12 mouse cellular contexts compared by ENCODE assay signal in genomic region chr17:64397254-64397897, GRCm38 (mm10).
A peak's percentile ranks its signal among the peaks of the same experiment; 100 is the strongest.
DNase-seq lines count a peak whose midpoint lies in the region; ATAC-seq and TF ChIP-seq lines count a peak whose summit lies in the region.
"Had no signal": no experiment of that assay in that cellular context is flagged by ENCODE, and none has a peak within 500 bp of the region (broad histone marks: within the 10 kb centered on the region; RNA-seq: fewer than 3 reads in every experiment).

No protein-coding gene starts in this region.

- no peaks in the 10 kb centered on the region for H3K36me3 ChIP-seq in midbrain, embryonic 16.5 days (ENCODE audit: control insufficient read depth, insufficient read depth, low read length)
- H3K36me3 ChIP-seq in midbrain, embryonic 10.5 days, result no peaks in the 10 kb centered on the region
- no peaks in the 10 kb centered on the region for H3K36me3 ChIP-seq in intestine, embryonic 15.5 days
- no peaks in the 10 kb centered on the region for H3K36me3 ChIP-seq in limb, embryonic 15.5 days
- no peaks in the 10 kb centered on the region for H3K36me3 ChIP-seq in stomach, embryonic 15.5 days
- no peaks in the 10 kb centered on the region for H3K36me3 ChIP-seq in thymus, adult 2 months (ENCODE audit: control insufficient read depth, insufficient read depth, low read length)
- H3K36me3 ChIP-seq: forebrain, embryonic 12.5 days; G1E had no signal

- no peaks in the 10 kb centered on the region for H3K27me3 ChIP-seq in midbrain, embryonic 16.5 days (ENCODE audit: control insufficient read depth, insufficient read depth, low read depth, low read length)
- H3K27me3 ChIP-seq in midbrain, embryonic 10.5 days (ENCODE audit: low read depth, poor library complexity, severe bottlenecking), result no peaks in the 10 kb centered on the region
- H3K27me3 ChIP-seq in intestine, embryonic 15.5 days (replicated peaks), result no peaks in the 10 kb centered on the region
- H3K27me3 ChIP-seq in limb, embryonic 15.5 days, result no peaks in the 10 kb centered on the region
- H3K27me3 ChIP-seq in stomach, embryonic 15.5 days (replicated peaks), result no peaks in the 10 kb centered on the region
- no peaks in the 10 kb centered on the region for H3K27me3 ChIP-seq in thymus, adult 2 months (ENCODE audit: control insufficient read depth, insufficient read depth, low read length)
- H3K27me3 ChIP-seq: forebrain, embryonic 12.5 days had no signal

- no peak for ATAC-seq in midbrain, embryonic 16.5 days
- ATAC-seq in intestine, embryonic 15.5 days, result no peak
- no peak for ATAC-seq in limb, embryonic 15.5 days (ENCODE audit: insufficient number of reproducible peaks, low FRiP score, low TSS enrichment, low read depth)
- no peak for ATAC-seq in stomach, embryonic 15.5 days (ENCODE audit: insufficient read depth, low FRiP score, low read depth)

- peak overlapping the region; percentile 25 for H3K4me2 ChIP-seq in midbrain, embryonic 16.5 days (ENCODE audit: low read length)
- peak overlapping the region; percentile 43 for H3K4me2 ChIP-seq in intestine, embryonic 15.5 days (replicated peaks)
- H3K4me2 ChIP-seq in limb, embryonic 15.5 days, result peak overlapping the region; percentile 17; the same call in 1 of the 2 replicates
- H3K4me2 ChIP-seq in stomach, embryonic 15.5 days, result peak overlapping the region; percentile 47
- H3K4me2 ChIP-seq: forebrain, embryonic 12.5 days had no signal

- H3K9me3 ChIP-seq in midbrain, embryonic 16.5 days (replicated peaks; ENCODE audit: control insufficient read depth, low read length, poor library complexity, severe bottlenecking), result no peaks in the 10 kb centered on the region
- H3K9me3 ChIP-seq in midbrain, embryonic 10.5 days (replicated peaks), result no peaks in the 10 kb centered on the region
- no peaks in the 10 kb centered on the region for H3K9me3 ChIP-seq in intestine, embryonic 15.5 days
- H3K9me3 ChIP-seq in limb, embryonic 15.5 days, result no peaks in the 10 kb centered on the region
- H3K9me3 ChIP-seq in stomach, embryonic 15.5 days, result no peaks in the 10 kb centered on the region
- H3K9me3 ChIP-seq: forebrain, embryonic 12.5 days; G1E had no signal

- TF ChIP-seq POLR2A in thymus, adult 2 months (IDR thresholded peaks at IDR 0.05; ENCODE audit: control insufficient read depth, extremely low read depth, insufficient read depth, low read length, poor library complexity), result no peak

- H3K9ac ChIP-seq in midbrain, embryonic 16.5 days (ENCODE audit: low read depth, low read length), result no peak overlapping the region
- no peak overlapping the region for H3K9ac ChIP-seq in intestine, embryonic 15.5 days
- no peak overlapping the region for H3K9ac ChIP-seq in limb, embryonic 15.5 days
- no peak overlapping the region for H3K9ac ChIP-seq in stomach, embryonic 15.5 days
- H3K9ac ChIP-seq: forebrain, embryonic 12.5 days had no signal

- no peak overlapping the region for H3K27ac ChIP-seq in midbrain, embryonic 16.5 days (ENCODE audit: low read length)
- no peak overlapping the region for H3K27ac ChIP-seq in midbrain, embryonic 10.5 days (replicated peaks)
- H3K27ac ChIP-seq in intestine, embryonic 15.5 days, result no peak overlapping the region
- no peak overlapping the region for H3K27ac ChIP-seq in limb, embryonic 15.5 days
- H3K27ac ChIP-seq in stomach, embryonic 15.5 days, result no peak overlapping the region
- no peak overlapping the region for H3K27ac ChIP-seq in thymus, adult 2 months (ENCODE audit: control insufficient read depth, insufficient read depth, low read length)
- H3K27ac ChIP-seq: forebrain, embryonic 12.5 days; left cerebral cortex, adult 2 months had no signal

- TF ChIP-seq CTCF in thymus, adult 2 months (IDR thresholded peaks at IDR 0.05; ENCODE audit: borderline replicate concordance, control insufficient read depth, extremely low read depth, insufficient read depth, low read length, poor library complexity), result no peak

- 50% methylated on average over 12 of the region's 12 CpGs for WGBS in midbrain, embryonic 16.5 days
- WGBS in midbrain, embryonic 10.5 days, result 65% methylated on average over 12 of the region's 12 CpGs
- 30% methylated on average over 12 of the region's 12 CpGs for WGBS in intestine, embryonic 15.5 days
- 28% methylated on average over 12 of the region's 12 CpGs for WGBS in limb, embryonic 15.5 days
- 23% methylated on average over 12 of the region's 12 CpGs for WGBS in stomach, embryonic 15.5 days
- WGBS in thymus, adult 2 months, result 16% methylated on average over 12 of the region's 12 CpGs

- peaks cover 3% of the 10 kb centered on the region; the same call in 1 of the 2 replicates for H3K4me1 ChIP-seq in midbrain, embryonic 16.5 days (ENCODE audit: control insufficient read depth, insufficient read depth, low read length)
- H3K4me1 ChIP-seq in midbrain, embryonic 10.5 days, result no peaks in the 10 kb centered on the region; the same call in 1 of the 2 replicates
- no peaks in the 10 kb centered on the region for H3K4me1 ChIP-seq in intestine, embryonic 15.5 days (replicated peaks)
- no peaks in the 10 kb centered on the region for H3K4me1 ChIP-seq in limb, embryonic 15.5 days
- H3K4me1 ChIP-seq in stomach, embryonic 15.5 days, result no peaks in the 10 kb centered on the region
- no peaks in the 10 kb centered on the region for H3K4me1 ChIP-seq in thymus, adult 2 months (replicated peaks; ENCODE audit: control insufficient read depth, insufficient read depth, low read length)
- H3K4me1 ChIP-seq: forebrain, embryonic 12.5 days had no signal

- no peak overlapping the region for H3K4me3 ChIP-seq in midbrain, embryonic 16.5 days (ENCODE audit: low read depth, low read length)
- H3K4me3 ChIP-seq in midbrain, embryonic 10.5 days, result no peak overlapping the region
- peak overlapping the region; percentile 12; the same call in 1 of the 2 replicates for H3K4me3 ChIP-seq in intestine, embryonic 15.5 days (replicated peaks)
- 0 out of 2 replicates have a peak overlapping the region, but pooled peaks have one; percentile 2 for H3K4me3 ChIP-seq in limb, embryonic 15.5 days
- H3K4me3 ChIP-seq in stomach, embryonic 15.5 days (replicated peaks), result peak overlapping the region; percentile 11
- no peak overlapping the region for H3K4me3 ChIP-seq in thymus, adult 2 months (ENCODE audit: control insufficient read depth, insufficient read depth, low read length)
- H3K4me3 ChIP-seq: forebrain, embryonic 12.5 days; left cerebral cortex, adult 2 months had no signal

- DNase-seq in midbrain, embryonic 10.5 days (ENCODE audit: low spot score), result no peak
- no peak for DNase-seq in gastrocnemius, postnatal 25 days
- no peak for DNase-seq in thymus, adult 2 months
- no peak for DNase-seq in gastrocnemius, adult 18-20 months (ENCODE audit: low spot score)
- DNase-seq: cerebellum, adult 11 months had no signal

Comparison
In these comparisons a context has a peak if more than half of its experiments do, and no peak if none do; other contexts are left out.
1. H3K4me3 ChIP-seq: peak in intestine, embryonic 15.5 days (single experiment), limb, embryonic 15.5 days (single experiment) and stomach, embryonic 15.5 days (single experiment); none in midbrain, embryonic 16.5 days (single experiment), midbrain, embryonic 10.5 days (single experiment) and thymus, adult 2 months (single experiment).
2. Peak in every context shown above with its lines, with median percentiles within 50 percentile points of each other: H3K4me2 ChIP-seq.